Mouse (Mus musculus): Measurements from ENCODE around the gene Rasip1.

Rasip1 gene

GRCm38 (mm10) chr7:45625481-45625880 is 1.8 kb upstream of the Rasip1 start:
- DNase-seq, result no peak

- no peak for DNase-seq
These were observed 664 bp upstream of the Rasip1 start for GRCm38 (mm10) chr7:45626571-45627076.

GRCm38 (mm10) chr7:45628364-45629294 is 1.3 kb downstream of the Rasip1 start:
- DNase-seq, result peak; percentile 95 to 96

GRCm38 (mm10) chr7:45630064-45630907 is 3.0 kb downstream of the Rasip1 start:
- DNase-seq, result no peak

- peak; percentile 70 to 81 for DNase-seq
These were observed 5.2 kb downstream of the Rasip1 start for GRCm38 (mm10) chr7:45632499-45632898.

- no peak for DNase-seq
These were observed 7.8 kb downstream of the Rasip1 start for GRCm38 (mm10) chr7:45634946-45635681.

GRCm38 (mm10) chr7:45635711-45636688 is 8.7 kb downstream of the Rasip1 start:
- peak; percentile 83 to 89 for DNase-seq

- DNase-seq, result no peak
These were observed 10.4 kb downstream of the Rasip1 start for GRCm38 (mm10) chr7:45637710-45638109.

GRCm38 (mm10) chr7:45638623-45639401 is 11.5 kb downstream of the Rasip1 start:
- DNase-seq, result peak; percentile 94 to 97

- peak; percentile 64 to 75 for DNase-seq
These were observed 12.3 kb downstream of the Rasip1 start, which contains the start of gene Mamstr for GRCm38 (mm10) chr7:45639561-45640027. Gene Mamstr (plus strand): TSS chr7:45639977.

GRCm38 (mm10) chr7:45640191-45640957 is 13.1 kb downstream of the Rasip1 start:
- peak in 1 of 2 experiments; percentile 38 for DNase-seq

GRCm38 (mm10) chr7:45641391-45642040 is 14.2 kb downstream of the Rasip1 start:
- peak in 1 of 2 experiments; percentile 61 for DNase-seq

- no peak for DNase-seq
These were observed 14.8 kb downstream of the Rasip1 start for GRCm38 (mm10) chr7:45642083-45642482.

- DNase-seq, result no peak
These were observed 15.4 kb downstream of the Rasip1 start for GRCm38 (mm10) chr7:45642503-45643255.

GRCm38 (mm10) chr7:45643441-45644178 is 16.3 kb downstream of the Rasip1 start:
- DNase-seq, result peak; percentile 97 to 99

GRCm38 (mm10) chr7:45644183-45644582 is 16.9 kb downstream of the Rasip1 start:
- peak; percentile 67 to 80 for DNase-seq
